Mouse (Mus musculus) limb, embryonic 14.5 days (tissue): ENCODE measurements around the gene 2410137M14Rik. TPM values are rescaled to one million over a fixed set of nuclear protein-coding genes. Genes with fewer than 3 reads are reported as not detected.
"Not testable (repeated sequence)": the region's sequence is repeated elsewhere in the genome, so short reads cannot be mapped to it uniquely, and the experiment has no call there.

Source experiments
- ATAC-seq: fragments of 200-750 bp; cut with Nextera tagmentation; 2 replicates; pipeline ENCODE4 v1.8.0; 2017; ENCODE audit warnings: low read depth, moderate number of reproducible peaks, moderate TSS enrichment; ENCODE audit not compliant: low FRiP score
- DNase-seq: peaks from one replicate; pipeline ENCODE4 v3.0.0-alpha.2; 2015; ENCODE audit warnings: low spot score
- H3K27ac ChIP-seq: fragments of 300-500 bp; sonication (generic); replicated peaks from 2 replicates; pipeline ENCODE4 v1.5.1; 2014; ENCODE audit warnings: low read depth, mild to moderate bottlenecking, low read length, moderate library complexity, mixed read lengths
- H3K27me3 ChIP-seq: fragments of 300-500 bp; sonication (generic); 2 replicates; pipeline ENCODE4 v1.6.1; 2014; ENCODE audit warnings: low read length, mixed read lengths; ENCODE audit not compliant: control insufficient read depth, insufficient read depth
- H3K36me3 ChIP-seq: fragments of 300-500 bp; sonication (generic); 2 replicates; pipeline ENCODE4 v1.6.1; 2014; ENCODE audit warnings: mild to moderate bottlenecking, low read length, moderate library complexity, mixed read lengths; ENCODE audit not compliant: control insufficient read depth, insufficient read depth
- H3K4me1 ChIP-seq: fragments of 300-500 bp; sonication (generic); 2 replicates; pipeline ENCODE4 v1.6.1; 2014; ENCODE audit warnings: antibody characterized with exemption, low read length, mixed read lengths; ENCODE audit not compliant: control insufficient read depth, insufficient read depth
- H3K4me2 ChIP-seq: fragments of 300-500 bp; sonication (generic); replicated peaks from 2 replicates; pipeline ENCODE4 v1.6.1; 2014; ENCODE audit warnings: low read depth, mild to moderate bottlenecking, low read length, moderate library complexity; ENCODE audit not compliant: severe bottlenecking
- H3K4me3 ChIP-seq: fragments of 300-500 bp; sonication (generic); replicated peaks from 2 replicates; pipeline ENCODE4 v1.5.1; 2014; ENCODE audit warnings: low read length
- H3K9ac ChIP-seq: fragments of 300-500 bp; sonication (generic); 2 replicates; pipeline ENCODE4 v1.6.1; 2014; ENCODE audit warnings: mild to moderate bottlenecking, low read depth, low read length, moderate library complexity; ENCODE audit not compliant: severe bottlenecking
- H3K9me3 ChIP-seq: fragments of 300-500 bp; sonication (generic); 2 replicates; pipeline ENCODE4 v1.6.1; 2016; ENCODE audit warnings: low read length; ENCODE audit not compliant: control insufficient read depth
- POLR2A ChIP-seq: fragments of 200-500 bp; IDR thresholded peaks from 2 replicates; pipeline ENCODE4 v1.8.0; 2012; ENCODE audit warnings: inconsistent platforms, mild to moderate bottlenecking, moderate library complexity, borderline replicate concordance; ENCODE audit not compliant: insufficient read depth, insufficient read length; ENCODE audit errors: extremely low read depth
- WGBS: fragments of 180-500 bp; shearing (Covaris S2); extraction: QIAGEN DNeasy Blood & Tissue Kit; methylation state at CpG from one replicate; pipeline ENCODE4 v1.1.7; 2014; 5-methylcytosine and 5-hydroxymethylcytosine counted together
- polyA plus RNA-seq, 2 experiments: library from polyadenylated mRNA; depleted of rRNA in 1 of 2; stranded (reverse) in 1 of 2; unstranded in 1 of 2; fragments of >200 nt; fragmentation: Nextera tagmentation in 1 of 2; extraction: Ambion mirVana in 1 of 2; gene quantifications; 2 replicates each; pipeline versions ENCODE4 v1.2.1 to v1.2.3; 2012 to 2014

The 2410137M14Rik gene
- polyA plus RNA-seq, 2 experiments, result 0.53 TPM; not detected in 1

DNA sequence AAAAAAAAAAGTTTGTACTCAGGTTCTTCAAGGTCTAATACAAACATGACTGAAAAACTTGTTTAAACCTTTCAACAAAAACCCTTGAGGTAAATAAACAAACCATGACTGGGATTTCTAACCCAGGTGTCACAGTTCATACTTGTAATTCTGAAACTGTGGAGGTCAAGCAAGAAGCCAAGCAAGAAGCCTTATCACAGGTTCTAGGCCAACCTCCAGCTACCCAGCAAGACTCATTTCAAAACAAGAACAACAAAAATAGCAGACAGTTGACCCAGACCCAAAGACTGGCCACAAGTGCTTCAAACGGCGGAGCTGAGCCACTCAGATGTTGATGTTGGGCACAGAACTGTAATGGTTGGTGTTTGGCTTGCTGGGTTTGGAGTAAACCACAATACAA is 13.5 kb upstream of the 2410137M14Rik start:
- H3K4me2 ChIP-seq, result no peak overlapping the region
- ATAC-seq (no peak), DNase-seq (no peak)
- H3K9me3 ChIP-seq, result no peaks in the 10 kb centered on the region
- no peak overlapping the region for H3K27ac ChIP-seq
- 0 out of 2 replicates have a peak, but pooled peaks cover under 1% of the 10 kb centered on the region for H3K27me3 ChIP-seq
- no peaks in the 10 kb centered on the region for H3K36me3 ChIP-seq
- H3K9ac ChIP-seq, result no peak overlapping the region
- no peak overlapping the region for H3K4me3 ChIP-seq
- no peak for TF ChIP-seq POLR2A
- WGBS, result 97% methylated on average over 2 of the region's 2 CpGs
- H3K4me1 ChIP-seq, result no peaks in the 10 kb centered on the region

DNA sequence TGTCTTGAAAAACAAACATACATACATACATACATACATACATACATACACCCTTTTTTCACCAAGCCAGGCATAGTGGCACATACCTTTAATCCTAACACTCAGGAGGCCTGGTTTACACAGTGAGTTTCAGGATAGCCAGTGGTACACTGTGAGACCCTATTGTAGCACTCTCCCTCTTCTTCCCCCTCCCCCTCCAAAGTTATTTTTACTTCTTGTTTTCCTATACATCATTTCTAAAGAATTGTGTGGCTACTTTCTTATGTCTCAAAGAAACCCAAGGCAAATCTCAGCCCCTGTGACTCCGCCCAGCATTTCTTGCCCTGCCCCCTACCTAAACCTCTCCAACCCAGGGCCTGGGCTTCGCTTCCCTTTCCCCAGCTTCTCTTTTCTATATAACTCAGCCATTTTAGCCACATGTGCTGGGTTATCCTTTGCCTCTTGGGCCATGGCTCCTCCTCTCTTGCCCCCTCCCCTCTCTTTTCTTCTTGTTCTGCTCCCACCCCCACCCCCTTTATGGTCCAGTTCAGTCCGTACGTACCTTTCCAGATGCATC is 12.8 kb upstream of the 2410137M14Rik start:
- DNase-seq (no peak), ATAC-seq (no peak)
- TF ChIP-seq POLR2A, result no peak
- H3K27me3 ChIP-seq, result peaks cover 7% of the 10 kb centered on the region; the same call in 1 of the 2 replicates
- H3K9me3 ChIP-seq, result no peaks in the 10 kb centered on the region
- WGBS, result 84% methylated on average over 4 of the region's 4 CpGs
- no peak overlapping the region for H3K4me3 ChIP-seq
- no peaks in the 10 kb centered on the region for H3K36me3 ChIP-seq
- no peak overlapping the region for H3K9ac ChIP-seq
- no peaks in the 10 kb centered on the region for H3K4me1 ChIP-seq
- no peak overlapping the region for H3K4me2 ChIP-seq
- H3K27ac ChIP-seq, result no peak overlapping the region

DNA sequence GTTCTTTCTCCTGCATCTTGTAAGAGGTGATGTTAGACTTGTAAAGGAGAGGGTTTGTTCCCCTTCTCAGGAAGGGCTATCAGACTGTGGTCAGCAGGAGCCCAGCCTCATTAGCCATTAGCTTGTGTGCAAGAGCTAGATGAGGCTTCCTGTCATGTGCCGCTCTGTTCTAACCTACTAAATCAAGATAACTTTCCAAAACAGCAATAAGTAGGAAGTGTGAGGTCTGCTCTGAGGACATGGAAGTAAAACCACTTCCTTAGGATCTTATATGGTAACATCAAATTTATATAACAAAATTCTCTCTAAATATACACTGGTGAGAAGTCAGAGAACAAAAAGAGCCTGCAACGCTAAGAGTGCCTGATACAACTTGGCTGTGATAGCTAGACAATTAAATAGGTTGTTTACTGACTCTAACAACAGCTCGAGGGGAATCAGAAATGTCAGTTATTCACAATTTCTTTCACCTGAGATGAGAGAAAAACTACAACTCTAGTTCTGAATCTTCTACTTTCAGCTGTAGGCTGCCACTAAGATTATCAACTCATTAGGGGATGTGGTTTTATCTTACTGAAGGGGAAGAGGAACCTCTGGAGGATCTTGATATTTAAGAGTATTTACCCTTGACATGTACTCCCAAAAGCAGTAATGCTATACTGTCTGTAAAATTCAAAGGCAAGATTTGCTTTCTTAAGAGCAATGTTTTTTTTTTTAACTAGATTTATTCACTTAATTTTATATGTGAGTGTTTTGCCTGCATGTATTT is 11.5 kb upstream of the 2410137M14Rik start:
- H3K4me3 ChIP-seq, result no peak overlapping the region
- H3K27ac ChIP-seq, result no peak overlapping the region
- TF ChIP-seq POLR2A, result no peak
- no peak for DNase-seq
- H3K9ac ChIP-seq, result no peak overlapping the region
- H3K4me1 ChIP-seq, result no peaks in the 10 kb centered on the region
- H3K4me2 ChIP-seq, result no peak overlapping the region
- H3K36me3 ChIP-seq, result no peaks in the 10 kb centered on the region
- 56% methylated on average over 3 of the region's 3 CpGs for WGBS
- H3K27me3 ChIP-seq, result peaks cover 19% of the 10 kb centered on the region
- ATAC-seq, result no peak
- H3K9me3 ChIP-seq, result no peaks in the 10 kb centered on the region

DNA sequence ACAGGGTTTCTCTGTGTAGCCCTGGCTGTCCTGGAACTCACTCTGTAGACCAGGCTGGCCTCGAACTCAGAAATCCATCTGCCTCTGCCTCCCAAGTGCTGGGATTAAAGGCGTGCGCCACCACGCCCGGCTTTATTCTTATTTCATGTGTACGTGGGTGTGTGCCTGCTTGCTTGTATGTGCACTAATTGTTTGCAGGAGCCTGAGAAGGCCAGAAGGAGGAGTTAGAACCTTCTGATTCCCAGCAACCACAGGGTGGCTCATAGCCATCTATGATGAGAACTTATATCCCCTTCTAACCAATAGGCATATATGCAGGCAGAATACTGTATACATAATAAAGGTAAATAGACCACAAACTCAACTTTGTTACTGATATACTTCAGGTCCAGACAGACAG is 9.6 kb upstream of the 2410137M14Rik start:
- not testable (repeated sequence) for ATAC-seq, H3K4me3 ChIP-seq, H3K27ac ChIP-seq, H3K36me3 ChIP-seq, H3K9me3 ChIP-seq, H3K9ac ChIP-seq, DNase-seq, H3K4me2 ChIP-seq, H3K4me1 ChIP-seq
- WGBS, result 86% methylated on average over 6 of the region's 6 CpGs
- H3K27me3 ChIP-seq, result peaks cover 22% of the 10 kb centered on the region

DNA sequence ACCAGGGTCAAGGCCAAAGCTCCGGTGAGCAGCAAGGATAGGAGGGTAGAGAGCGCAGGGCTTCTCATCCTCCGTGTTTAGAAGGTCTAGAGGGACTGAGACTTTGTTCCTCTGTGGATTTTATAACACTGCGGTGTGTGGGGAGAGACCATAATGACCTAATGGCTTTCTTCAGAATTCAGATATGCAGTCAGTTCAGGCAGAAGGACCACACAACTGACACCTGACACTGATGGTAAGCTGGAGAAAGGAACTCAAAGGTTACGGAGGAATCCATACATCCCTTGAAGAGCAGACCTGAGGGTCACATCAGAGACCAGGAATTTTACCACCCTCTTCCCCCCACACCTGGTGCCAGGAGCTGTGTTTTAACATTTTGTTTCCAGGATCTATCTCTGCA is 8.4 kb upstream of the 2410137M14Rik start, which contains the start of gene H2-M5:
H2-M5 (minus strand) TSS at position 101 of the 400 bp plus-strand sequence.
- TF ChIP-seq POLR2A, result no peak
- 0 out of 2 replicates have a peak within 1 kb of the TSS, but pooled peaks have one; percentile 18 for H3K4me2 ChIP-seq
- H3K9ac ChIP-seq, result no peak within 1 kb of the TSS
- H3K9me3 ChIP-seq, result no peaks in the 10 kb centered on the region
- peak within 1 kb of the TSS; percentile 10; the same call in 1 of the 2 replicates for H3K4me3 ChIP-seq
- DNase-seq, result no peak
- peaks cover 22% of the 10 kb centered on the region for H3K27me3 ChIP-seq
- H3K4me1 ChIP-seq, result no peaks in the 10 kb centered on the region
- WGBS, result 28% methylated on average over 5 of the region's 5 CpGs
- no peaks in the 10 kb centered on the region for H3K36me3 ChIP-seq
- no peak within 1 kb of the TSS for H3K27ac ChIP-seq
- ATAC-seq, result no peak
